Mouse (Mus musculus): Measurements from ENCODE around the gene Spa17.
A peak's percentile ranks its signal among the peaks of the same experiment; 100 is the strongest.

Gene Spa17

GRCm38 (mm10) chr9:37621290-37621689 is 7.8 kb upstream of the Spa17 start:
- no peak for DNase-seq (ENCODE audit: low read depth, low spot score)

GRCm38 (mm10) chr9:37616770-37617169 is 3.2 kb upstream of the Spa17 start:
- peak; percentile 64 for DNase-seq (ENCODE audit: low read depth, low spot score)

- DNase-seq (ENCODE audit: low read depth, low spot score) = no peak
Measured at GRCm38 (mm10) chr9:37615220-37615619, 1.7 kb upstream of the Spa17 start.

- DNase-seq (ENCODE audit: low read depth, low spot score) = no peak
Measured at GRCm38 (mm10) chr9:37614316-37614715, 794 bp upstream of the Spa17 start.

- no peak for DNase-seq (ENCODE audit: low read depth, low spot score)
Measured at GRCm38 (mm10) chr9:37613911-37614280, 374 bp upstream of the Spa17 start.

- no peak for DNase-seq (ENCODE audit: low read depth, low spot score)
Measured at GRCm38 (mm10) chr9:37609558-37609957, 4.0 kb downstream of the Spa17 start.

GRCm38 (mm10) chr9:37605089-37605488 is 8.4 kb downstream of the Spa17 start:
- no peak for DNase-seq (ENCODE audit: low read depth, low spot score)

- no peak for DNase-seq (ENCODE audit: low read depth, low spot score)
Measured at GRCm38 (mm10) chr9:37600538-37601205, 12.8 kb downstream of the Spa17 start.

GRCm38 (mm10) chr9:37598637-37599036 is 14.9 kb downstream of the Spa17 start:
- no peak for DNase-seq (ENCODE audit: low read depth, low spot score)

- DNase-seq (ENCODE audit: low read depth, low spot score) = no peak
Measured at GRCm38 (mm10) chr9:37595570-37595969, 18.0 kb downstream of the Spa17 start.

- no peak for DNase-seq (ENCODE audit: low read depth, low spot score)
Measured at GRCm38 (mm10) chr9:37593690-37594089, 19.8 kb downstream of the Spa17 start.

GRCm38 (mm10) chr9:37592633-37593032 is 20.9 kb downstream of the Spa17 start:
- DNase-seq (ENCODE audit: low read depth, low spot score) = no peak

GRCm38 (mm10) chr9:37592025-37592424 is 21.5 kb downstream of the Spa17 start:
- no peak for DNase-seq (ENCODE audit: low read depth, low spot score)

GRCm38 (mm10) chr9:37590381-37590780 is 23.1 kb downstream of the Spa17 start:
- DNase-seq (ENCODE audit: low read depth, low spot score) = no peak

- DNase-seq (ENCODE audit: low read depth, low spot score) = no peak
Measured at GRCm38 (mm10) chr9:37586718-37587117, 26.8 kb downstream of the Spa17 start.

- peak; percentile 71 for DNase-seq (ENCODE audit: low read depth, low spot score)
Measured at GRCm38 (mm10) chr9:37583594-37583993, 29.9 kb downstream of the Spa17 start.

GRCm38 (mm10) chr9:37576436-37576930 is 37.0 kb downstream of the Spa17 start:
- peak; percentile 23 for DNase-seq (ENCODE audit: low read depth, low spot score)

GRCm38 (mm10) chr9:37572204-37572876 is 41.2 kb downstream of the Spa17 start:
- no peak for DNase-seq (ENCODE audit: low read depth, low spot score)

- no peak for DNase-seq (ENCODE audit: low read depth, low spot score)
Measured at GRCm38 (mm10) chr9:37569231-37569835, 44.2 kb downstream of the Spa17 start.

GRCm38 (mm10) chr9:37568605-37569214 is 44.8 kb downstream of the Spa17 start:
- DNase-seq (ENCODE audit: low read depth, low spot score) = no peak

GRCm38 (mm10) chr9:37567892-37568604 is 45.5 kb downstream of the Spa17 start:
- DNase-seq (ENCODE audit: low read depth, low spot score) = no peak

GRCm38 (mm10) chr9:37567454-37567853 is 46.1 kb downstream of the Spa17 start:
- no peak for DNase-seq (ENCODE audit: low read depth, low spot score)
